ENCODE assay signal across 14 mouse cellular contexts in the genomic region with DNA sequence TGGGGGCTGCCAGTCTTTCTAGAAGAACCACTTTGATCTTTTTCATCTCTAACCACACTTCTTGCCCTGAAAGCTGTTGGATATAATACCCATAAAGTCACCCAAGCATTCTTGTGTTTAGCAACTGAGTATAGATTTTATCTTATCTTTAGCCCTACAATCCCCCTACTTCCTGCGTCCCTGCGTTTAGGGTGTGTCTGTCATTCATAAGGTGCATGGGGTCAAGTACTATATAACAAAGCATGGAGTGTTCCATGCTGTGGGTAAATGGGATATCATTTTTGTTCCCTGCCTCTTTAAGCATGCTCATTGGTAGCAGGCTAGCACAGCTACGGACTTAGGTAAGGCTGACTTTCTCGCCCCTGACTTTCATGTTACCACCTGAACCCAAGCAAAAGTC.
"Had no signal": no experiment of that assay in that cellular context is flagged by ENCODE, and none has a peak within 500 bp of the region (broad histone marks: within the 10 kb centered on the region; RNA-seq: fewer than 3 reads in every experiment).

No protein-coding gene starts in this region.

- H3K9ac ChIP-seq: liver, embryonic 14.5 days; liver, postnatal 0 days; lung, embryonic 15.5 days had no signal

- H3K9me3 ChIP-seq: lung, embryonic 15.5 days had no signal

- DNase-seq: kidney, adult 18-20 months; kidney, adult 9 months; layer of hippocampus, adult 9-11 months; liver, postnatal 0 days; lung, postnatal 14 days; lung, postnatal 4 days; midbrain, embryonic 14.5 days had no signal

- H3K4me1 ChIP-seq: lung, embryonic 15.5 days had no signal

- H3K27me3 ChIP-seq: lung, embryonic 15.5 days had no signal

- H3K4me2 ChIP-seq: liver, embryonic 11.5 days; lung, embryonic 15.5 days; midbrain, embryonic 11.5 days had no signal

- H3K36me3 ChIP-seq: lung, embryonic 15.5 days had no signal

- ATAC-seq: inflammation-experienced regulatory T-cells, adult 6 months; liver, postnatal 0 days had no signal

- H3K27ac ChIP-seq: kidney, postnatal 0 days; layer of hippocampus, adult 2 months; liver, embryonic 14.5 days; lung, embryonic 15.5 days had no signal

- H3K4me3 ChIP-seq: layer of hippocampus, adult 2 months; lung, embryonic 15.5 days had no signal
